Mouse (Mus musculus): Measurements from ENCODE around the gene Abl1.

DNA sequence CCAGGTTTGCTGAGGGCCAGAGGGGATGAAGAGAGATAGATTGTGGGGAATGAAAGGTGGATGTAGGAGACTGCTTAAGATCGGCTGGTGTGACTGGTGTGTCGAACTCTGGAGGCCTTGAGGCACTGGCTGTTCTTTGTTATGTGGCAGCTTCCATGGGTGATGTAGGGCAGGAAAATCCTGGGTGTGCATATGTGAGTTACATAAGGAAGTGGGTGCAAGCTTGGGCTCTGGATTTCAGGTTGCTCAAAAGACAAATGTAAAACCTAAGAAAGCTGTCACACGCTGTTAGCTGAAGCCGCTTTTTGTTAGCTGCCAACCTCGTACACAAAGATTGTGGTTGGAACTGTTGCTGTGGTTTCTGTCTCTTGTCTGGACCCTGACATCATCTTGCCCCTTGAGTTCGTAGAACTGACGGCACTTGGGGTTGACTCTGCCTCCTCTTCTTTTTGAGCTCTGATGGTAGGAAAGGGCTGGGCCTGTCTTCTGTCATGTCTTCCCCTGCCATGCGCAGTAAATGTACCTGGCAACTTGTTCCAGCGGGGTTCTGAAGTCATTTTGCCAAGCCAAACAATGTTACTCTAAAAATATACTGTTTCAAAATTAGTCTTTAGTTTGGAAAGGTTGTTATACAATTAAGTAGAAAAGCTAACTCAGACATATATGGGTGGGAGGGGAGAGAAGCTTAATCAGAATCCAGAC lies 39.6 kb downstream of the Abl1 start:
- no peak for TF ChIP-seq POLR2A (IDR thresholded peaks at IDR 0.05; ENCODE audit: insufficient read length, low read depth)
- TF ChIP-seq MYOD1 (IDR thresholded peaks at IDR 0.05; ENCODE audit: control insufficient read depth in 1 of 3, insufficient read length in 2 of 3, low read depth in 2 of 3) = no peak
- TF ChIP-seq POLR2AphosphoS2 (IDR thresholded peaks at IDR 0.05; ENCODE audit: insufficient read length, low read depth) = no peak
